In the genomic region with DNA sequence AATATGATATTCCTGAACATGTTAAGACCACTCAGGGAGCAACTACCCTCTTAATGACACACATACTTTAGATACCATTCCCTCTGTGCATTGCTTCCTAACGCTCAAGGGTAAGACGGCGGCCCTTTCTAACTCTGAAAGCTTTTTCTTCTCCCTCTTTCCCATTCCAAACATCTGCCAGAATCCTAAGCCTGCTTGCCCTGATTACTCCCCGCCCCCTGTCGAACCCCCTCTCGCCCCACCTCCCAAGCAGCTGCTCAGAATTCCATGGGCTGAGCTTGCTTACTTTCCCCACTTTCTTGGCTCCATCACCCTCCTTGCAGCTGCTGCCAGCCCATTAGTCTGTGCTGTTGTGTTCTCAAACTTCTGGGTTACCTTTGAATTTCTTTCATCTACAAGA, we compare ENCODE assay signal across 8 mouse cellular contexts. TPM values are rescaled to one million over a fixed set of nuclear protein-coding genes. Genes with fewer than 3 reads are reported as not detected.
DNase-seq lines count a peak whose midpoint lies in the region; ATAC-seq lines count a peak whose summit lies in the region.

No protein-coding gene starts in this region.

- DNase-seq in hindbrain, embryonic 10.5 days (ENCODE audit: low spot score), result peak; percentile 18
- peak; percentile 45 for DNase-seq in embryo, embryonic 9.5 days (ENCODE audit: extremely low spot score)
- DNase-seq in heart, postnatal 4 days, result peak; percentile 32
- DNase-seq in adrenal gland, postnatal 25 days, result no peak
- no peak for DNase-seq in natural killer cell, adult 2 months (ENCODE audit: low spot score in 2 of 2)

- H3K4me3 ChIP-seq in hindbrain, embryonic 10.5 days, result no peak overlapping the region
- H3K4me3 ChIP-seq in hindbrain, embryonic 13.5 days, result no peak overlapping the region
- peak overlapping the region; percentile 36; the same call in 1 of the 2 replicates for H3K4me3 ChIP-seq in liver, embryonic 12.5 days
- no peak overlapping the region for H3K4me3 ChIP-seq in neural tube, embryonic 12.5 days

- H3K4me2 ChIP-seq in hindbrain, embryonic 13.5 days, result no peak overlapping the region
- peak overlapping the region; percentile 66 for H3K4me2 ChIP-seq in liver, embryonic 12.5 days
- 0 out of 2 replicates have a peak overlapping the region, but pooled peaks have one; percentile 5 for H3K4me2 ChIP-seq in neural tube, embryonic 12.5 days (replicated peaks)

- peaks cover 32% of the 10 kb centered on the region for H3K4me1 ChIP-seq in hindbrain, embryonic 10.5 days (replicated peaks)
- H3K4me1 ChIP-seq in hindbrain, embryonic 13.5 days (replicated peaks), result peaks cover 29% of the 10 kb centered on the region
- peaks cover 65% of the 10 kb centered on the region for H3K4me1 ChIP-seq in liver, embryonic 12.5 days
- peaks cover 15% of the 10 kb centered on the region for H3K4me1 ChIP-seq in neural tube, embryonic 12.5 days

- ATAC-seq in hindbrain, embryonic 13.5 days (ENCODE audit: low FRiP score), result no peak
- ATAC-seq in liver, embryonic 12.5 days, result no peak
- no peak for ATAC-seq in neural tube, embryonic 12.5 days (ENCODE audit: low FRiP score, low read depth)

- no peak overlapping the region for H3K9ac ChIP-seq in hindbrain, embryonic 13.5 days
- peak overlapping the region; percentile 70 for H3K9ac ChIP-seq in liver, embryonic 12.5 days
- no peak overlapping the region for H3K9ac ChIP-seq in neural tube, embryonic 12.5 days

- H3K36me3 ChIP-seq in hindbrain, embryonic 10.5 days, result peaks cover 27% of the 10 kb centered on the region
- peaks cover 6% of the 10 kb centered on the region; the same call in 1 of the 2 replicates for H3K36me3 ChIP-seq in hindbrain, embryonic 13.5 days
- H3K36me3 ChIP-seq in liver, embryonic 12.5 days, result peaks cover 49% of the 10 kb centered on the region
- no peaks in the 10 kb centered on the region for H3K36me3 ChIP-seq in neural tube, embryonic 12.5 days

- 18% methylated on average over 6 of the region's 6 CpGs for WGBS in hindbrain, embryonic 10.5 days
- WGBS in hindbrain, embryonic 13.5 days, result 15% methylated on average over 6 of the region's 6 CpGs
- 41% methylated on average over 6 of the region's 6 CpGs for WGBS in liver, embryonic 12.5 days (ENCODE audit: insufficient replicate concordance)
- WGBS in neural tube, embryonic 12.5 days, result 11% methylated on average over 6 of the region's 6 CpGs

- H3K27me3 ChIP-seq in hindbrain, embryonic 10.5 days (ENCODE audit: insufficient read depth, poor library complexity, severe bottlenecking), result no peaks in the 10 kb centered on the region
- no peaks in the 10 kb centered on the region for H3K27me3 ChIP-seq in hindbrain, embryonic 13.5 days
- no peaks in the 10 kb centered on the region for H3K27me3 ChIP-seq in liver, embryonic 12.5 days (replicated peaks)
- H3K27me3 ChIP-seq in neural tube, embryonic 12.5 days (replicated peaks), result no peaks in the 10 kb centered on the region

- no peaks in the 10 kb centered on the region for H3K9me3 ChIP-seq in hindbrain, embryonic 10.5 days
- H3K9me3 ChIP-seq in hindbrain, embryonic 13.5 days, result no peaks in the 10 kb centered on the region
- H3K9me3 ChIP-seq in liver, embryonic 12.5 days (replicated peaks), result no peaks in the 10 kb centered on the region
- H3K9me3 ChIP-seq in neural tube, embryonic 12.5 days, result no peaks in the 10 kb centered on the region

- H3K27ac ChIP-seq in hindbrain, embryonic 10.5 days, result peak overlapping the region; percentile 75
- H3K27ac ChIP-seq in hindbrain, embryonic 13.5 days, result no peak overlapping the region
- H3K27ac ChIP-seq in liver, embryonic 12.5 days, result peak overlapping the region; percentile 99
- no peak overlapping the region for H3K27ac ChIP-seq in neural tube, embryonic 12.5 days

RNA-seq across cellular contexts. Expression of gene Tom1l1, which starts 23.0 kb away (rescaled TPM):
- 15.6 and 21.8 TPM in 2 replicates for polyA plus RNA-seq in hindbrain, embryonic 10.5 days (2016; fragmentation: Nextera tagmentation; extraction: Ambion mirVana)
- 15.0 and 17.6 TPM in 2 replicates for polyA plus RNA-seq in hindbrain, embryonic 13.5 days (2015; fragmentation: Nextera tagmentation; extraction: Ambion mirVana)
- 10 to 100 TPM; 15.8 to 18.6 TPM for total RNA-seq in heart, postnatal 4 days (2021)
- 60.4 and 64.9 TPM in 2 replicates for polyA plus RNA-seq in liver, embryonic 12.5 days (2016; fragmentation: Nextera tagmentation; extraction: Ambion mirVana)
- polyA plus RNA-seq in neural tube, embryonic 12.5 days (2016; fragmentation: Nextera tagmentation; extraction: Ambion mirVana), result 13.6 and 18.0 TPM in 2 replicates
- 71.5 and 72.6 TPM in 2 replicates for total RNA-seq in adrenal gland, postnatal 25 days (2021)

RNA-seq across cellular contexts. Expression of gene Cox11, which starts 27.2 kb away (rescaled TPM):
- polyA plus RNA-seq in hindbrain, embryonic 10.5 days (2016; fragmentation: Nextera tagmentation; extraction: Ambion mirVana), result 31.9 and 32.4 TPM in 2 replicates
- polyA plus RNA-seq in hindbrain, embryonic 13.5 days (2015; fragmentation: Nextera tagmentation; extraction: Ambion mirVana), result 36.4 and 38.2 TPM in 2 replicates
- total RNA-seq in heart, postnatal 4 days (2021), result 10 to 100 TPM; 22.8 to 24.7 TPM
- polyA plus RNA-seq in liver, embryonic 12.5 days (2016; fragmentation: Nextera tagmentation; extraction: Ambion mirVana), result 38.2 and 40.5 TPM in 2 replicates
- 40.1 and 41.2 TPM in 2 replicates for polyA plus RNA-seq in neural tube, embryonic 12.5 days (2016; fragmentation: Nextera tagmentation; extraction: Ambion mirVana)
- 21.4 and 25.7 TPM in 2 replicates for total RNA-seq in adrenal gland, postnatal 25 days (2021)

RNA-seq across cellular contexts. Expression of gene Stxbp4, which starts 27.3 kb away (rescaled TPM):
- polyA plus RNA-seq in hindbrain, embryonic 10.5 days (2016; fragmentation: Nextera tagmentation; extraction: Ambion mirVana), result 33.8 and 36.1 TPM in 2 replicates
- polyA plus RNA-seq in hindbrain, embryonic 13.5 days (2015; fragmentation: Nextera tagmentation; extraction: Ambion mirVana), result 23.5 and 25.7 TPM in 2 replicates
- 1 to 10 TPM; 5.9 to 6.0 TPM for total RNA-seq in heart, postnatal 4 days (2021)
- polyA plus RNA-seq in liver, embryonic 12.5 days (2016; fragmentation: Nextera tagmentation; extraction: Ambion mirVana), result 11.2 and 12.9 TPM in 2 replicates
- 33.9 and 36.6 TPM in 2 replicates for polyA plus RNA-seq in neural tube, embryonic 12.5 days (2016; fragmentation: Nextera tagmentation; extraction: Ambion mirVana)
- total RNA-seq in adrenal gland, postnatal 25 days (2021), result 11.8 and 12.9 TPM in 2 replicates

Comparison
In these comparisons a context has a peak if more than half of its experiments do, and no peak if none do; other contexts are left out.
1. H3K27ac ChIP-seq: peak in hindbrain, embryonic 10.5 days (single experiment) and liver, embryonic 12.5 days (single experiment); none in hindbrain, embryonic 13.5 days (single experiment) and neural tube, embryonic 12.5 days (single experiment).
2. DNase-seq: peak in hindbrain, embryonic 10.5 days (single experiment), embryo, embryonic 9.5 days (single experiment) and heart, postnatal 4 days (single experiment); none in adrenal gland, postnatal 25 days (single experiment) and natural killer cell, adult 2 months (0 of 2).